Mouse (Mus musculus): Measurements from ENCODE around the gene Egf.

GRCm38 (mm10) chr3:129650293-129650612, 104.9 kb downstream of the Egf start:
- no peak for TF ChIP-seq CTCF (IDR thresholded peaks at IDR 0.05; ENCODE audit: low read depth, low read length)
- TF ChIP-seq EP300 (IDR thresholded peaks at IDR 0.05; ENCODE audit: insufficient read depth, low read depth, low read length), result no peak
- TF ChIP-seq POLR2A (IDR thresholded peaks at IDR 0.05; ENCODE audit: insufficient read depth, low read length), result no peak
